Mouse (Mus musculus): ENCODE data around the gene Nrp2.
A peak's percentile ranks its signal among the peaks of the same experiment; 100 is the strongest.

Nrp2 gene

GRCm38 (mm10) chr1:62704117-62704888, 1.2 kb downstream of the Nrp2 start:
- no peak for DNase-seq (ENCODE audit: low read depth in 1 of 2, low spot score in 2 of 2)

- DNase-seq (ENCODE audit: low read depth in 1 of 2, low spot score in 2 of 2): no peak
These were observed 1.9 kb downstream of the Nrp2 start for GRCm38 (mm10) chr1:62704889-62705516.

- no peak for DNase-seq (ENCODE audit: low read depth in 1 of 2, low spot score in 2 of 2)
These were observed 2.5 kb downstream of the Nrp2 start for GRCm38 (mm10) chr1:62705517-62705981.

GRCm38 (mm10) chr1:62706085-62707021, 3.3 kb downstream of the Nrp2 start:
- DNase-seq (ENCODE audit: low read depth in 1 of 2, low spot score in 2 of 2): no peak

- no peak for DNase-seq (ENCODE audit: low read depth in 1 of 2, low spot score in 2 of 2)
These were observed 4.2 kb downstream of the Nrp2 start for GRCm38 (mm10) chr1:62707101-62707912.

GRCm38 (mm10) chr1:62707913-62708860, 5.1 kb downstream of the Nrp2 start:
- DNase-seq (ENCODE audit: low read depth in 1 of 2, low spot score in 2 of 2): no peak

GRCm38 (mm10) chr1:62709770-62710335, 6.8 kb downstream of the Nrp2 start:
- DNase-seq (ENCODE audit: low read depth in 1 of 2, low spot score in 2 of 2): no peak

- no peak for DNase-seq (ENCODE audit: low read depth in 1 of 2, low spot score in 2 of 2)
These were observed 10.1 kb downstream of the Nrp2 start for GRCm38 (mm10) chr1:62713021-62713676.

GRCm38 (mm10) chr1:62715004-62715403, 11.9 kb downstream of the Nrp2 start:
- DNase-seq (ENCODE audit: low read depth in 1 of 2, low spot score in 2 of 2): no peak

- no peak for DNase-seq (ENCODE audit: low read depth in 1 of 2, low spot score in 2 of 2)
These were observed 12.6 kb downstream of the Nrp2 start for GRCm38 (mm10) chr1:62715692-62716091.

GRCm38 (mm10) chr1:62716836-62717478, 13.9 kb downstream of the Nrp2 start:
- no peak for DNase-seq (ENCODE audit: low read depth in 1 of 2, low spot score in 2 of 2)

GRCm38 (mm10) chr1:62717552-62718236, 14.6 kb downstream of the Nrp2 start:
- DNase-seq (ENCODE audit: low read depth in 1 of 2, low spot score in 2 of 2): no peak

GRCm38 (mm10) chr1:62718237-62718571, 15.1 kb downstream of the Nrp2 start:
- no peak for DNase-seq (ENCODE audit: low read depth in 1 of 2, low spot score in 2 of 2)

GRCm38 (mm10) chr1:62718750-62719149, 15.7 kb downstream of the Nrp2 start:
- no peak for DNase-seq (ENCODE audit: low read depth in 1 of 2, low spot score in 2 of 2)

- no peak for DNase-seq (ENCODE audit: low read depth in 1 of 2, low spot score in 2 of 2)
These were observed 16.7 kb downstream of the Nrp2 start for GRCm38 (mm10) chr1:62719770-62720169.

GRCm38 (mm10) chr1:62720176-62720575, 17.1 kb downstream of the Nrp2 start:
- DNase-seq (ENCODE audit: low read depth in 1 of 2, low spot score in 2 of 2): peak in 1 of 2 experiments; percentile 14

Data from monocyte, adult 2 months (primary cell).